Mouse (Mus musculus) sigmoid colon, adult 10 weeks (tissue): Measurements from ENCODE around the gene Stub1. TPM values are rescaled to one million over a fixed set of nuclear protein-coding genes. Genes with fewer than 3 reads are reported as not detected.

Experiments used
- polyA plus RNA-seq: library from polyadenylated mRNA; stranded (reverse); fragments of 350-450 nt; fragmentation: Illumina TruSeq; extraction: RNeasy Lipid Tissue Mini Kit (QIAGEN cat#74804); gene quantifications from one replicate; pipeline ENCODE4 v1.2.3, GENCODE M21; 2014; ENCODE audit warnings: low read depth, low replicate concordance

Gene Stub1
- 7.7 TPM for polyA plus RNA-seq

DNA sequence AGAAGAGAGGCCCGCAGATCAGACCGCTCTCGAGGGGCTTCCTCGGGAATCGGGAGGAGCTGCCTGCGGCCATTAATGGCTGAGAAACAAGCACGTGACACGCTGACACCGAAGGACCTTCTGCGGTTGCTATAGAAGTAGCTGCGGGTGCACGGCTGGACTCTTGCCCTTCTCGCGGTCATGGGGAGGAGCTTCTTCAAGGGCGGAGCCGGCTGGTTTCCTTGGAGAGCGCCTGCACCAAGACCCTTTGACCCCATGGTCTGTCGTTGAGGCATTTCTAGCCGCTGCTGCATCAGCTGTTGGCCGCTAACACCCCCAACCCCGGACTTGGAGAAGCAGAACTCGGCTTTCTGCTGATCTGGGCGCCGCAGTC lies at the start of gene Stub1:
Stub1 (minus strand) TSS at position 114 of the 373 bp plus-strand sequence.

DNA sequence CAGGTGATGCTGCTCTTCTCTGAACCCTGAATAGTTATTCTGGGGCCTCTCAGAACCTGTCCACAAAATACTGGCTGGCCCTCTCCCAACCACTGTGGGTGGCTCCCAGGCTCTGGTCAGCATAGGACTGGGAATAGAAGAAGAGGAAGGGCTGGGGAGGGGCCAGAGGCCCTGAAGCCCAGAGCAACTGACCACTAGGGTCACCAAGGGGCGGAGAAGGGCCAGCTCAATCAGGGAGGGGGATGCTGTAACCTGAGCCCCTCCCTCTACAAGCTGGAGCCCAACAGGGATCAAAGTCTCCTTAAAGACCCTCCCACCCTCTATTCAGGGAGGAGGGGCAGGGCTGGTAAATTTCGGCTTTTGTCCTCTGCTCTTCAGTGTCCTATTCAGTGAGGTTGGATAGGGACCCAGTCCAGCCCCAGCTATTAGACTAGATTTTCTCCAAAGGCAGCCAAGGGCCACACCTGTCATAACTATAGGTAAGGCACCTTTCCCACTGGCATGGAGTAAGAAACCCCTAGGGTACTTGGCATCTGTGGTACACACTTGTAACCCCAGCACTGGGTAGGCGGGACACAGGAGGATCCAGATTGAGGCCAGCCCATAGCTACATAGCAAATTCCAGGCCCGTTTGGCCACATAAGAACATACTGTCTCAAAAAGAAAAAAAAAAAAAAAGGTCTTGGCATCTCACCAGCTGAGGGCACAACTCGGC lies 47.1 kb upstream of the Stub1 start, which contains the start of gene Wfikkn1:
Wfikkn1 (minus strand) TSS at position 663 of the 715 bp plus-strand sequence.

DNA sequence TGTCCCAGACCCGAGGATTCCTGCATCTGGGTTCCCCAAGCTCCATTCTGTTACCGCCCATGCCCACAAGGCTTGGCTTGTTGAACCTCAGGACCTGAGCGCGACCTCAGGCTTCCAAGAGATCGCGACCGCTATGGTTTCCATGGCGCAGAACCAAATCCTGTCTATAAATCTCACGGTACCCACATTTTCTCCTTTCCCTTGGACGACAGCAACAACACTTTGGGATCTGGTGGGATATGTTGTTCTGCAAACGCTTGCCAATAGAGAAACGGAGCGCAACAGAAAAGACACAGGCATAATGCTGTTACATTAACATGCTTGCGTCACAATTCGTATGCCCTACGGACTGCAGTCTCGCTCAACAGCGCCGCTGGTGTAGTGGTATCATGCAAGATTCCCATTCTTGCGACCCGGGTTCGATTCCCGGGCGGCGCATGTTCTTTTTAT lies 41.5 kb upstream of the Stub1 start, which contains the start of gene Mettl26:
Mettl26 (plus strand) TSS at position 354 of the 450 bp plus-strand sequence.

DNA sequence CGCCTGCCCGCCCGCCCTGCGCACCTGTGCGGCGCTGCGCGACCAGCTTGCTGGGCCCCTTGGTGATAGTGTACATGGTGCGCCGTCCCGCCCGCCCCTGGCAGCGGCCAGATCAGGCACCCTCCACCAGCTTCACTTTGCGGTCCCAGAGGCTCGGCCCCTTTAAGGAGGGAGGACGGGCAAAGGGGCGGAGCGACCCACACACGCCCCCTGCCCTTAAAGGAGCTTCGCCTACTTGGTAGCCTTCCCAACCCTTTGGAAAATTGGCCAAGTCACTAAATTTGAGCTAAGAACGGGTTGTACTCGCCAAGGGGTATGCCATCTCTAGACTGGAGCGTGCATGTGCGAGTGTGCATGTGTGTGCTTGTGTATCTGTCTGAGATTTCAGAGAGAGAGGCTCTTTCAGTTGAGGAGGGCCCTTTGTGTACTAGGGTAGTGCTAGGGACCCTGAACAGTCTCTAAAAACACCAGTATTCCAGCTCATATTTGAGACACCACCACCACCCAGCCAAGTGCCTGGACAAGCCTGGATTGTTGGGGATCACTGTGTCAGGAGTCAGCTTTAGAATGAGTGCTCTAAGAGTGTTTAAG lies 35.5 kb upstream of the Stub1 start, which contains the start of gene Mcrip2:
Mcrip2 (minus strand) TSS at position 164 of the 591 bp plus-strand sequence.

DNA sequence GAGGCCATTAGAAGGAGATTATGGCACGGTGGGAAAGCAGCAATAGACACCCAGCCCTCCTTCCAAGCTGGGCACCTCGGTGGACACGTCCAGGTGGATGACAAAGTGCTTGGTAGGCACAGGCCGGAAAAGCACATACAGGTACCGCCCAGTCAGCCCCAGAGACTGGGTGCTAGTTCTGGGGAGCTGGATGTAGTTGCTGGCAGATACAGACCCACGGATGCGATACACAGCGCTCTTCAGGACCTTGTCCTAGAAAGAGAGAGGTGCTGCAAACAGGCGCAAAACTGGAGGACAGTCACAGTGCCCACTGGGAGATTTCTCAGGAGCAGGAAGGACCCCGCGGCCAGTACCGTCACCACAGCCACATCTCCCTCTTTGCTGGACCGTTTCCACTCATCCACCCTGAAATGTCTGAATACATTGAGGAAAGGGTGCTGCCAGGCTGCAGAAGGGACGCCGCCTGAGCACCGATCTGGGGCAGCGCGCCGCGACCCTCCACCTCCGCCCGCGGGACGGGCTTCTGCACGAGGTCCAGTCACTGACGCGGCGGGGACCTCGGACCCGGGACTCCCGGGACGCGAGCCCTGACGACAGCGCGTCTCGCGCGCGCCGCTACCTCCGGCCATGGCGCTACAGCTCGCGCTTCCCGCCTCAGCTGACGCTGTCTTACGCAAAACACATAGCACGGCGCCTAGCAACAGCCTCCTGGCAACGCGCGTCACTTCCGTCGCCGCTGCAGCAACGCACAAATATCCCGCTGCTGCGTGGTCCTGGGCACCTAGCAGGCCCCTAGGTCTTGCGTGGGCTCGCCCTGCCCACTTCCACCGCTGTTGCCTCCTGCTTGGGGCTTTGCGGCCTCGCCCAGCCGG lies 27.9 kb upstream of the Stub1 start, which contains the start of gene Wdr90:
Wdr90 (minus strand) TSS at position 670 of the 872 bp plus-strand sequence.

DNA sequence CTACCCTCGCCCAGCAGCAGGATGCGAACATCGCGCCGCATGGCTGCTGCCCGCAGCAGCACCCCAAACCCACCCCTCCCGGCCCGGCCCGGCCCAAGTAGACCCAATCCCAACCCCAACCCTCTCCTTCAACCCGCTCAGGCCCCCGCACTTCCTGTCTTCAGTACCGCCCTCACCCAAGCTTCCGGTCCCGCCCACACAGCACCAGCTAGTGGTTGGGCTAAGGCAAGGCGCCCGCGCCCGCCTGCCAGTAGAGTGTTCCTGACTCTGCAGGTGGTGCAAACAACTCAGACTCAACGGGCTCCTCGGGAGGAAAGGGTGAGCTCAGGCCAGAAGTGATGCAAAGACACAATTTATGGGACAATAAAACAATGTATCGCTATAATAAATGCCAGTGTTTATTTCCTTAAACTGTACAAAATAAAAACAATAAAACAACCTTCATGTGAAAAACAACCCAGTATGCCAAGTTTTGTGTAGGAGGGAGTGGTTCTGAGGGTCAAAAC lies 11.2 kb upstream of the Stub1 start, which contains the start of gene Rhot2:
Rhot2 (minus strand) TSS at position 456 of the 506 bp plus-strand sequence.

DNA sequence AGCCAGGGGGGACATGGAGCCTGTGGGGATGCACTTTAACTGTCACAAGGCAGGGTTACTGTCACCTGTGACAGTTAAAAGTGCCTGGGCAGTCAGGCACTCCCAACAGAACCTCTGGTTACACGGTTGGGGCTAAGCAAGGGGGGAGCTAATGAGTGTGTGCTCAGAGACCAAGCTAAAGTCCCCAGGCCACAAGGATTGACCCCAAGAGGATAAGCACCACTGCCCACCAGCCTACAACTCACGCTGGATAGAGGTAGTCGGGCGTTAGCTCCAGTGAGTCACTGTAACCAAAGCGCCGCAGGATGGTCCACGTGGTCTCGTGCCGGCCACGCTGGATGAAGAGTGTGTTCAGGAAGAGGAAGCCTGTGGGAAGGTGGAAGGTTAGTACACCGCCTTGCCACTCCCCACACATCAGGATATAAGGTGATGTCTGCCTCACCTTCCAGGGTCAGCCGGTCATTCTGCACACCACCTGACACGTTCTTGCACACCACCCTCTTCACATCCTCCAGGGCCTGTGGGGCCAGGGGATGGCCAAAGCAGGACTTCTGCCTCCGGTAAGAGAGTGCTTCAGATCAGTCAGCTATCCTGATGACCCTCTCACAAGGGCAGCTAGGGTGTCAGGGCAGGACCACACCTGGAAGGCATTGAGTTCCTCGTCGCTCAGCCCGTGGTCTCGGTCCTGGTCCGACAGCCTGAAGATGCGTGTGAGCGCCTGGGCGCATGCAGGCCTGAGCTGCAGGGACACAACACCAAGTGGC lies 8.1 kb upstream of the Stub1 start, which contains the start of gene Gm20683:
Gm20683 (minus strand) TSS at position 647 of the 764 bp plus-strand sequence.

DNA sequence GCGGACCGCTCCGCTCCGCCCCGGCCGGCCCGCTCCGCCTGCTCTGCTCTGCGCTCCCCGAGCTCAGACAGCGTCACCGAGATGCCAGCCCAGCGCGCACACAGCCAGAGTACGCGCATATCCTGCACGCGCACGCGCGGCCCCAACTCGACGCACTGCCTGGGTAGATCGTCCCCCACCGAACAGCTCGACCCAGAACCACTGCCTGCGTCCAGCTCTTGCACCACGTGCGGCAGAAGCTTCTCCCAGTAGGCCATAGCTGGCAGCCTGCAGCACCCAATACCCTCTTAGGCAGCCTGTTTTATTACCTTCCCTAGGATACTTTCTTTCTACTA lies 3.8 kb upstream of the Stub1 start, which contains the start of gene Rhbdl1:
Rhbdl1 (minus strand) TSS at position 220 of the 335 bp plus-strand sequence.

DNA sequence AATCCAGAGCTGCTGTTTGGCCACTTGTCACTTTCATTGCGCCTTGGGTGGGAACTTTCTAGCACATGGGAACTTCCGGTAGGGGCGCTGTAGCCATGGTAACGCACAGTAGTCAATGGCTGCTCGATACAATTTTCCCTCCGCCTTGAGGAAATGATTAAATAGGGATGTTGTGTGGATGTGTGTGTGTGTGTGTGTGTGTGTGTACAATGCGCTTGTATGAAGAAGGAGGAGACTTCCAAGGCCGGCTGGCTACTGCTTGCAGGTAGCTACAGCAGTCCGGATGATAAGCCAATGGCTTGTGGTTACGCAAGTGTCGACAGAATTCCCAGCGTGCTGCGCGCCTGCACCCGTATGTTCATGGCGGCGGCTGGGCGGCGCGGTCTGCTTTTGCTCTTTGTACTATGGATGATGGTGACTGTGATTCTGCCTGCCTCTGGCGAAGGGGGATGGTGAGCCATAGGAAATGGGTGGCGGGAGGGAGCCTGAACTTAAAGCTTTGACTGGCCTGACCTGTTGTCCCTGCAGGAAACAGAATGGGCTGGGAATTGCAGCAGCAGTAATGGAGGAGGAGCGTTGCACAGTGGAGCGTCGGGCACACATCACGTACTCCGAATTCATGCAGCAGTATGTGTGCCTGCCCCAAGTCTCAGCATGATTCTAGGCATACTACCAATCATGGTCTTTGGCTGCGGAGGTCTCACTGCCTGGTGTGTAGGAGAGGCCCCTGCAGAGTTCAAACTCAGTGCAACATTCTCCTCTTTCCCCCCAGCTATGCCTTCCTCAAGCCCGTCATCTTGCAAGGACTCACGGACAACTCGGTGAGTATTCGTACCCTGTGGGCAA lies 4.3 kb downstream of the Stub1 start, which contains the start of gene Jmjd8:
Jmjd8 (plus strand) TSS at position 156 of the 846 bp plus-strand sequence.

DNA sequence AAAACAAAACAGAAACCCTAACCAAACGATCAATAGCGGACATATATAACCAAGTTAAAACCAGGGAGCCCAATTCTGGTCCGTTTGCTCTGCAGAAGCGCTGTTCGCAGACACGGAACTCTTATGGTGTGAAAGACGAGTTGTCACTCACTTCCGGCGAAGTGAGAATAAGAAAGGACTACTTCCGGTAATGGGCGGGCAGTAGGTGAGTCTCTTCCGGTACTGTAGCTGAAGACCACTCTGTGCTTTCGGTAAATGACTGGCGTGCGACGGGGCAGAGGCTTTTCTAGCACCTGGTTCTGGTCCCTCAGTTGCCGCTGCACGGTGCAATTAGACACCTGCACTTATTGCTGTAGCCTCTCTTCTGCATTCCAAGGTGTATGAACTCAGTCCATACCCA lies 9.8 kb downstream of the Stub1 start, which contains the start of gene Wdr24:
Wdr24 (plus strand) TSS at position 176 of the 400 bp plus-strand sequence.

DNA sequence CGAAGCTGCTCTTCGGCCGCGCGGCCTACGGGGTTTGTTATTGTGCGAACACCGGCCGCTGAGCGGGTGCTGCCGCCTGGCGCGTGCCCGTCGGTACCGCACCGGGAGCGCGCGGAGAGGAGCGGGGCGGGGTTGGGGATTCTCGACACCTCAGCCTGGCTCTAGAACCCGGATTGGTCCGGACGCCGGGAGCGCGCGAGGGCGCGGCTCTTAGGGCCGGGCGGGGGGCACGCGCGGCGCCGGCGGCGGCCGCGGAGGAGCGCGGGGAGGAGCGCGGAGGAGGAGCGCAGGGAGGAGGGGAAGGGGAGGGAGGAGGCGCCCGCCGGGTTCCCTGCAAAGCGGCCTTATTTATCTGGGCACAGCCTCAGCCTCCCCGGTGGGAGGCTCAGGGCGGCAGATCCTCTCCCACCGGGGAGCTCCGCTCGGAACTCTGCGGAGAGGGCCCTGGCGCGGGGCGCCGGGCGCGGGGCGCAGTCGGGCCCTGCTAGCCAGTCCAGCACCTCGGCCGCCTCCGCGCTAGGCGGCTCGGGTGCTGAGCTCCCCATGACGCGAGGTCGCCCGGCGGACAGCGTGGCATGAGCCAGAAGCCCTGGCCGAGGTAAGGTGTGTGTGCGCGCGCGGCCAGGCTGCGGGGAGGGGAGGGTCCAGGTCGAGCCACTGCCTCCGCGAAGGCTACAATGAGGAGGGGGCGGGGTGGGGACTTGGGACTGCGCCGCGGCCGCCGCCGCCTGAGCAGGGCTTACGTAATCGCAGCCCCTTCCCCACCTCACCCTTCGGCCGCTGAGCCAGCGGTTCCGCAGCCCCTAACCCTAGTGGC lies 24.2 kb downstream of the Stub1 start, which contains the start of gene Fbxl16:
Fbxl16 (plus strand) TSS at position 297 of the 817 bp plus-strand sequence.

DNA sequence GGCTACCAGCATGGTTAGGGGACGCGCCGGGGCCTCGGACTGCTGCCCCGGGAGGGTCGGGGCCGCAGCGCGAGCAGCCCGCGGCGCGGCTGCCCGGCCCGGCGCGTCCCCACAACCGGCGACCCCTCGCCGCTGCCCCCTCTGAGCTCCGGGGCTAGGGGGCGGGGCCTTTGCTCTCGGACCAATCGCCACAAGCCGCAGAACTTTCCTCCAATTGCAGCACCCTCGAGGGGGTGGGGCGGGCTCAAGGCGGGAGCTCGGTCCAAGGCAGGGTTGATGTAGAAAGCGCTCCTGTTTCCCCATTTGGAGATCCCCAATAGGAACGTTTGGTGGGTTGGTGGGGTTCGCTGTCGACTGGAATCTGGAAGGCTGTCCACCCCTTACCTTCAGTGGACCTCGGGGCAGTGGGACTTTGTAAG lies 36.2 kb downstream of the Stub1 start, which contains the start of gene Metrn:
Metrn (minus strand) TSS at position 186 of the 419 bp plus-strand sequence.

DNA sequence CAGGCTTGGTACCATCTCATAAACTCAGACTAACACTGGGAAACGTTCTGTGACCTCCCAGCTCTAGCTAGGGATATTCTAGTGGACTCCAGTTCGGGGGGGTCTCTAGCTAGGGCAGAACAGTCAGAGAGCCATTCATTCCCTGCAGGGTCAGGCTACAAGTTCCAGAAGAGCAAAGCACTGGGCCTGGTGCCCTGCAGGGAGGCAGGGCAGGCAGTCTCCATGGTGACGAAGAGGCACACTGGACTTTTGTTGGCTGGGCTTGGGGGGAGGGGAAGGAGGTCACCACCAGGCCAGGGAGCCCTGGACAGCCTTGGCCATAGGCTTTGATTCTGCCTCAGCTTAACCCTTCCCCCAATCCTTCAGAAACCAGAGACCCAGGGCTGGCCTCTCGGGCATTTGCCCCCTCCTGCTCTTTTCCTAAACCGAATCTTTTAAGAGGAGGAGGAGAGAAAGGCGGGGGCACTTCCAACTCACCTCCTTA lies 37.6 kb downstream of the Stub1 start, which contains the start of gene AC134908.4:
AC134908.4 (minus strand) TSS at position 51 of the 484 bp plus-strand sequence.

DNA sequence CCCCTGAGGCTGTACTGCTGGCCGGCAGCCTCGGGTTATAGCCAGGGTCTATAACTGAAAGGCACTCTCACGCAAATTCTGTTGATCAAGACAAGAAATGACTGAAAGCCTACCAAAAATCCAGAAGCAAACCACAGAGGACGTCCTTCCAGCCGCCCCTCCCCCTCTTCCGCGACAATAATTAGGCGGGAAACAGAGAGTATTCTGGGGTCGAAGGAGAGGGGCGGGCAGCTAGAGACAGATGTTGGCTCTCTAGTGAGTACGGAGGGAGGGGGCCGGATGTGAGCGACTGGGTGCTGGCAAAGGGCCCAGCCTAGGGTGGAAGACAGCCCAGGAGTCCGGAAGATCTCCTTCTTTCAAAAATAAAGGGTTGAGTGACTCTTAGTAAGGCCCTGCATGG lies 40.6 kb downstream of the Stub1 start, which contains the start of gene Fam173a:
Fam173a (minus strand) TSS at position 287 of the 400 bp plus-strand sequence.

DNA sequence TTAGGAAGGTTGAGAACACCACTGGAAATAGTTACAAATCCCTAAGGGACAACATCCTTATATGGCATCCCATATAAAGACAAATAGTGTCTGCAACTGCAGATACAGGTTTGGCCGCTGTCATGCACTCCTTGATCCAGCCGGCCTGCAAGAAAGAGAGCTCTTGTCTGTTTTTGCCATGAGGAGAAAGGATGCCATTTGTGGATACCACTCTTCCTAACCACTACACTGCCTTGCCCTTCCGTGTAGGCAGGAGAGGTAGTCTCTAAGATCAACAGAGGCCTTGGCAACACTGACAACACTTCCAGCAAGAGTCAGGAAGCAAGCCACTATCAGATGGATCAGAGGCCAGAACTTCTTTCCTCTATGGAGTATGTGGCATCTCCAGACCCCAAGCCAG lies 46.9 kb downstream of the Stub1 start, which contains the start of gene Ccdc78:
Ccdc78 (plus strand) TSS at position 301 of the 400 bp plus-strand sequence.

DNA sequence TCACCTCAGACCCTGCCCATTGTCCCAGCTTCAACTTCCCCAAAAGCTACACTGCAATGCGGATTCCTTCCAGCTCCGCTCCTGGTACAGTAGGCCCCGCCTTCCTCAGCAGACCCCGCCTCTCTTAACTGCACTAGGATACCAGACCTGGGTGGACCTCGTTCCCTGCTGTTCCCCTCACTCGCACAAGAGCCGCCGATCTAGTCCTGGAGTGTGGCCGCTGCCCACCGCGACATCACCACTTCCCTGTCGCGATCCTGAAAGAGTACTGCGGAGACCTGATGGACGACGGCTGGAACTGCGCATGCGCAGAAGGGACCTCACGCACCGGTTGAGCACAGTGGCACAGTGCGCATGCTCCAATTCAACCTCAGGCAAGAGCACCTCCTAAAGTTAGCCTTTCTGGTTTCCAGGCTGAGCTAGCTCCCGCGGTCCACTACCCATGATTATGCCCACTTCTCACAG lies 47.9 kb downstream of the Stub1 start, which contains the start of gene Haghl:
Haghl (minus strand) TSS at position 393 of the 465 bp plus-strand sequence.

